Mouse (Mus musculus): ENCODE measurements at regions not wholly inside any gene's neighbourhood (a gene's known extent, or its start where the extent isn't known, plus 50 kb on each side); places are given as distances from the start of the nearest gene placed in this dataset.
"Not testable (repeated sequence)": the region's sequence is repeated elsewhere in the genome, so short reads cannot be mapped to it uniquely, and the experiment has no call there.

DNA sequence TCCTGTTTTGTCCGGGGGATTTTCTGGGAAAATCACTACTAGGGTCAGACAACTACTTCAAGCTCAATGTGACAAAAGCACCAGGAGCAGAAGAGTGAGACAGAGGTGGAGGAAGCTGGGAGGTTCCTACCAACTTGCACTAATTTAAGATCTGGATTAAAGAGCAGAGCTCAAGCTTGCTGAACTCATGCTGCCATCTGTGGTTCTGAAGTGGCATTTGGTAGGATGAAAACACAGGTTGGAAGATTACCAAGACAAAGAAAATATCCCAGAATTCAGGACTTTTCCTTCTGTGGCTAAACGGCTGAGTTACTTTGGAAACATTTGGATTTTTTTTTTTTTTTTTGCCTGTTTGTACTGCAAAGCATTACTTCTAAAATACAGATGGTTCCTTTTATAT is 190.9 kb downstream of the Plppr4 start:
- no peaks in the 10 kb centered on the region for H3K36me3 ChIP-seq (ENCODE audit: control insufficient read depth, insufficient read depth, low read length)
- no peak overlapping the region for H3K9ac ChIP-seq (ENCODE audit: low read depth, low read length)
- DNase-seq (ENCODE audit: low spot score), result no peak
- 59% methylated on average over 2 of the region's 2 CpGs for WGBS
- no peak overlapping the region for H3K4me3 ChIP-seq (ENCODE audit: low read depth, low read length)
- H3K4me1 ChIP-seq (ENCODE audit: control insufficient read depth, insufficient read depth, low read length), result no peaks in the 10 kb centered on the region
- H3K27me3 ChIP-seq (replicated peaks; ENCODE audit: control insufficient read depth, insufficient read depth, low read length), result no peaks in the 10 kb centered on the region
- no peak overlapping the region for H3K4me2 ChIP-seq (ENCODE audit: low read depth, low read length)
- no peak for ATAC-seq (ENCODE audit: low read depth)
- no peak overlapping the region for H3K27ac ChIP-seq (replicated peaks; ENCODE audit: low read depth, low read length)
- H3K9me3 ChIP-seq (ENCODE audit: control insufficient read depth, low read length), result no peaks in the 10 kb centered on the region

DNA sequence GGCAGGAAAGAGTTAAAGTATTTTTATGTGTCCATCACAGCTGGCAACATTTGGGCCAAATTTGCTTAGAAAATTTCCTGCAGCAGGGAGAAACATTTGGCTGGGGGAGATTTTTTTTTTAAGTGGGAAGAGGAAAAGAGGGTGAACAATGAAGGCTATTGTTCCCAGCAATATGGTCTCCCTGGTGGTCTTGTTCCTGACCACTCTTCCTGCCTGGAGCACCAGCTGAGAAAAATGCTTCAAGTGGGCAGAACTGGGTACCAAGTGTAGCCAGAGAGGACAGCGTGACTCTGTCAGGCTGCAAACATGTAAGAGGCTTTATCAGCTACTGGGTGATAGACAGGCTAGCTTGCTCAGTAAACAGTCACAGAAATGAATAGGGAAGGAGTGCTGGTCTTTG is 194.3 kb upstream of the Palmd start:
- DNase-seq (ENCODE audit: low spot score) (peak; percentile 58), ATAC-seq (ENCODE audit: low read depth) (no peak)
- WGBS, result 15% methylated on average over 1 of the region's 1 CpGs
- no peak overlapping the region for H3K9ac ChIP-seq (ENCODE audit: low read depth, low read length)
- no peak overlapping the region for H3K27ac ChIP-seq (replicated peaks; ENCODE audit: low read depth, low read length)
- H3K4me3 ChIP-seq (ENCODE audit: low read depth, low read length), result no peak overlapping the region
- no peaks in the 10 kb centered on the region for H3K27me3 ChIP-seq (replicated peaks; ENCODE audit: control insufficient read depth, insufficient read depth, low read length)
- H3K4me1 ChIP-seq (ENCODE audit: control insufficient read depth, insufficient read depth, low read length), result peaks cover 12% of the 10 kb centered on the region; the same call in 1 of the 2 replicates
- no peak overlapping the region for H3K4me2 ChIP-seq (ENCODE audit: low read depth, low read length)
- no peaks in the 10 kb centered on the region for H3K9me3 ChIP-seq (ENCODE audit: control insufficient read depth, low read length)
- no peaks in the 10 kb centered on the region for H3K36me3 ChIP-seq (ENCODE audit: control insufficient read depth, insufficient read depth, low read length)

DNA sequence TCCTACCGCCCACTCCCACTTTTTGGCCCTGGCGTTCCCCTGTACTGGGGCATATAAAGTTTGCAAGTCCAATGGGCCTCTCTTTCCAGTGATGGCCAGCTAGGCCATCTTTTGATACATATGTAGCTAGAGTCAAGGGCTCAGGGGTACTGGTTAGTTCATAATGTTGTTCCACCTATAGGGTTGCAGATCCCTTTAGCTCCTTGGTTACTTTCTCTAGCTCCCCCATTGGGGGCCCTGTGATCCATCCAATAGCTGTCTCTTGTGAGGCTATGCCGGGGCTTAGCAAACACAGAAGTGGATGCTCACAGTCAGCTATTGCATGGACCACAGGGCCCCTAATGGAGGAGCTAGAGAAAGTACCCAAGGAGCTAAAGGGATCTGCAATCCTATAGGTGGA is 191.9 kb upstream of the Palmd start:
- H3K27me3 ChIP-seq (replicated peaks; ENCODE audit: control insufficient read depth, insufficient read depth, low read length); H3K9me3 ChIP-seq (ENCODE audit: control insufficient read depth, low read length); H3K4me3 ChIP-seq (ENCODE audit: low read depth, low read length); ATAC-seq (ENCODE audit: low read depth); H3K9ac ChIP-seq (ENCODE audit: low read depth, low read length); H3K4me2 ChIP-seq (ENCODE audit: low read depth, low read length); DNase-seq (ENCODE audit: low spot score); H3K36me3 ChIP-seq (ENCODE audit: control insufficient read depth, insufficient read depth, low read length); H3K27ac ChIP-seq (replicated peaks; ENCODE audit: low read depth, low read length): not testable (repeated sequence)
- 95% methylated on average over 3 of the region's 3 CpGs for WGBS
- H3K4me1 ChIP-seq (ENCODE audit: control insufficient read depth, insufficient read depth, low read length), result peaks cover 12% of the 10 kb centered on the region; the same call in 1 of the 2 replicates

DNA sequence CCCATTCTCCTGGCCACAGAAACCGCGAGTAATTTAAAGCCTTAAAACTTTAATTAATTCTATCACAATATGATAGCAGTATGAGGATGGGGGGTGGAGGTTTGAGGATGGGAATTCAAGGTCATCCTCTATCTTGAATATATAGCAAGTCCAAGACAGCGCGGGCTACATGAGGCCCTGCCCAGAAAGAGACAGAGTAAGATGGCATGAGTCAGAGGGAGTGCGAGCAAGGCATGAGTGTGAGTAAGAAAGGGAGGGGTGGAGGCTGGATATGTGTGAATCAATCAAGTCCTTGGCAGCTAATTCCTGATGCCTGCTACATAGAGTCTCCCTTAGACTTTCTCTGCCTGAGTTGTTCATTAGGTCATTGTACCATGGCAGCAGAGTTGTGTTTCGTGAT is 186.5 kb upstream of the Palmd start:
- H3K4me2 ChIP-seq (ENCODE audit: low read depth, low read length), result no peak overlapping the region
- ATAC-seq (ENCODE audit: low read depth), result no peak
- no peak for DNase-seq (ENCODE audit: low spot score)
- no peak overlapping the region for H3K27ac ChIP-seq (replicated peaks; ENCODE audit: low read depth, low read length)
- H3K4me1 ChIP-seq (ENCODE audit: control insufficient read depth, insufficient read depth, low read length), result no peaks in the 10 kb centered on the region
- H3K36me3 ChIP-seq (ENCODE audit: control insufficient read depth, insufficient read depth, low read length), result no peaks in the 10 kb centered on the region
- no peak overlapping the region for H3K9ac ChIP-seq (ENCODE audit: low read depth, low read length)
- H3K9me3 ChIP-seq (ENCODE audit: control insufficient read depth, low read length), result no peaks in the 10 kb centered on the region
- no peak overlapping the region for H3K4me3 ChIP-seq (ENCODE audit: low read depth, low read length)
- no peaks in the 10 kb centered on the region for H3K27me3 ChIP-seq (replicated peaks; ENCODE audit: control insufficient read depth, insufficient read depth, low read length)
- WGBS, result 88% methylated on average over 6 of the region's 6 CpGs

DNA sequence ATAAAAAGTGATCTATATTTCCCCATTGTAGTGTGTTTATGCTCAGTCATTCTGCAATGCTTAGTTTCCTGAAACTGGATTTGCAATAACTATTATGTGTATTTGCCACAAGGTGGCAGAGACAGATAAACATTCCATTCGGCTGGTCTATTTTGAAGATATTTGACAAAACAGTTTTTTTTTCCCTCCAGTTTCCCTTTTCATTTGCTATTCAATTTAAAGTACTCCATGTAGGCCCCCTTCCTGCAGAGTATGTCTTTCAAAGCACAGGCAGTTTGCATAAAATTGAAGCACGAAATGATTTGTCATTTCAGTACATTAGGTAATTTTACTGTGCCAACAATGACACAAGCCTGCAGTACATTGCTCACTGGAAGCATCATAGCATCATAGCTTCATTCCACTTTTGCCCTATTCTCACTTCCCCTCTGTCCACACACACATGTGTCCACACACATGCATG is 184.3 kb upstream of the Palmd start:
- DNase-seq (ENCODE audit: low spot score) (peak; percentile 66), ATAC-seq (ENCODE audit: low read depth) (no peak)
- Histone ChIP-seq H3K27me3 (replicated peaks; ENCODE audit: control insufficient read depth, insufficient read depth, low read length) (no peaks in the 10 kb centered on the region), H3K9me3 (ENCODE audit: control insufficient read depth, low read length) (no peaks in the 10 kb centered on the region), H3K36me3 (ENCODE audit: control insufficient read depth, insufficient read depth, low read length) (no peaks in the 10 kb centered on the region), H3K4me3 (ENCODE audit: low read depth, low read length) (no peak overlapping the region), H3K4me2 (ENCODE audit: low read depth, low read length) (no peak overlapping the region), H3K9ac (ENCODE audit: low read depth, low read length) (no peak overlapping the region), H3K4me1 (ENCODE audit: control insufficient read depth, insufficient read depth, low read length) (no peaks in the 10 kb centered on the region), H3K27ac (replicated peaks; ENCODE audit: low read depth, low read length) (no peak overlapping the region)
- 45% methylated on average over 2 of the region's 2 CpGs for WGBS

DNA sequence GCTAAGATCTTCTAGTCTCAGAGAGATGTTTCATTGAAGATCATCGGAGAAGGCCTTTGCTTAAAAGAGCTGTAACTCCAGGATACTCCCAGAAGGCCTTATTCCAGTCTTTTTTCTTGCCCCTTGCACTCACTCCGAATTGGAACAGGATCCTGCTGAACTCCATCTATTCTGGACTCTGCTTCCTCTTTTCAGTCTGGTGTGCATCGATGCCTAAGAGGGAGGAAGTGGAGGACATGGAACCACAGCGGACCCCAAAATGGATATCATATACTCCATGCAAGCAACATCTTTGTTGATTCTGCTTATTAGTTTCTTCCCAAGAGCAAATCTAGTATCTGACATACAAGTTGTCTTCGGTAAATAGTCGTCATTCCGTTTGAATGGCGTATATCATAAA is 183.6 kb upstream of the Palmd start:
- no peak for ATAC-seq (ENCODE audit: low read depth)
- no peaks in the 10 kb centered on the region for H3K4me1 ChIP-seq (ENCODE audit: control insufficient read depth, insufficient read depth, low read length)
- DNase-seq (ENCODE audit: low spot score), result no peak
- H3K4me3 ChIP-seq (ENCODE audit: low read depth, low read length), result no peak overlapping the region
- H3K4me2 ChIP-seq (ENCODE audit: low read depth, low read length), result no peak overlapping the region
- H3K36me3 ChIP-seq (ENCODE audit: control insufficient read depth, insufficient read depth, low read length), result no peaks in the 10 kb centered on the region
- no peak overlapping the region for H3K9ac ChIP-seq (ENCODE audit: low read depth, low read length)
- H3K27ac ChIP-seq (replicated peaks; ENCODE audit: low read depth, low read length), result no peak overlapping the region
- WGBS, result 87% methylated on average over 8 of the region's 8 CpGs
- H3K27me3 ChIP-seq (replicated peaks; ENCODE audit: control insufficient read depth, insufficient read depth, low read length), result no peaks in the 10 kb centered on the region
- H3K9me3 ChIP-seq (ENCODE audit: control insufficient read depth, low read length), result 0 out of 2 replicates have a peak, but pooled peaks cover 4% of the 10 kb centered on the region

DNA sequence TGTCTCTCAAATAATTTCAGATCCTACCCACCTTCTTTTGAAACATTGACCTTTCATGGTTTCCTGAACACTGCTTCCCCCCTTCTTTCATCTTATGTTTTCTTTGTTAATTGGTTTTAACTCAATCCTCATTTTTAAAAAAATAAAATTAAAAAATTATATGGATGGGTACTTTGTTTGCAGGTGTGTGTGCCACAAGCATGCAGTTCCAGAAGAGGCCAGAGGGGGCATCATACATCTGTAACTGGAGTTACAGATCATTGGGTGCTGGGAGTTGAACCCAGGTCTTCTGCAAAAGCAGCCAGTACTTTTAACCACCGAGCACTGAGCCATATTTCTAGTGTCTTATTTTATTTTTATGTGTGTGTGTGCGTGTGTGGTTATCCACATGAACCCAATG is 178.6 kb upstream of the Palmd start:
- Histone ChIP-seq H3K9ac (ENCODE audit: low read depth, low read length) (no peak overlapping the region), H3K27ac (replicated peaks; ENCODE audit: low read depth, low read length) (no peak overlapping the region), H3K4me3 (ENCODE audit: low read depth, low read length) (no peak overlapping the region), H3K9me3 (ENCODE audit: control insufficient read depth, low read length) (0 out of 2 replicates have a peak, but pooled peaks cover 5% of the 10 kb centered on the region), H3K4me1 (ENCODE audit: control insufficient read depth, insufficient read depth, low read length) (no peaks in the 10 kb centered on the region), H3K36me3 (ENCODE audit: control insufficient read depth, insufficient read depth, low read length) (no peaks in the 10 kb centered on the region), H3K27me3 (replicated peaks; ENCODE audit: control insufficient read depth, insufficient read depth, low read length) (no peaks in the 10 kb centered on the region), H3K4me2 (ENCODE audit: low read depth, low read length) (no peak overlapping the region)
- ATAC-seq (ENCODE audit: low read depth) (no peak), DNase-seq (ENCODE audit: low spot score) (no peak)
- 88% methylated on average over 2 of the region's 2 CpGs for WGBS

DNA sequence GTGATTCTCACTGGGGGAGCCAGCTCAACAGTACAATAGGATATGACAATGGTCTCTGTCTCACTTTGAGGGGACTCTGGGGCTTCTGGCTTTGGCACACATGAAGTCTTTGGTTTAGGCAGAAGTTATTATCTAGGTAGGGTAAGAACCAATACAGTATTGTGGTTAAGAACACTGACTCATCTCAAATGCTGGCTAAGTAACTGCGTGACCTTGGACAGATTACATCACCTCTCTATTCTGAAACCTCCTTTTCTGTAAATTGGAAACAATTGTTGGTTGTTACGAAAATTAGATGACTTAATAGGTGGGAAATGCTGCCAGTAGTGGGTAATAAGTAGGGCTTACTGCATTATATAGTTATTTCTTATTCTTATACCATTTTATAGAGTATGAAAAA is 171.0 kb upstream of the Palmd start:
- no peak overlapping the region for H3K4me3 ChIP-seq (ENCODE audit: low read depth, low read length)
- ATAC-seq (ENCODE audit: low read depth), result no peak

DNA sequence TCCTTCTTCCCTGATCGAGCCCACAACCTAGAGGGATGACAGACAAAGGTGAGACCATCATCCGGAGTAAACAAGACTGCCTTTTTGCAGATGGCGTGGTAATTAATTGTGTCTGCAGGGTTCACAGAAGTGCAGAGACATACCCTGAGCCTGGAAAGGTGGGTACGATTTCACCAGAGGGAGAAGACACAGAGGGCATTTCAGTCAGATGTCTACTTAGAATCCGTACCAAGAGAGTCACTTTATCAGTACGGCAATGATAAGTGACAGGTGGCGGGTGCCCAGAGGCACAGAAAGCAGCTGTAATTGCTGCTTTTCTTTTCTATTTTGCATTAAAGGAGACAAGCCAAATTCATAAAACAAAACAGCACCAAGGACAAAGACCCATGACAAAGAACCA is 169.9 kb upstream of the Palmd start:
- Histone ChIP-seq H3K4me3 (ENCODE audit: low read depth, low read length) (no peak overlapping the region), H3K4me1 (ENCODE audit: control insufficient read depth, insufficient read depth, low read length) (no peaks in the 10 kb centered on the region), H3K4me2 (ENCODE audit: low read depth, low read length) (no peak overlapping the region), H3K36me3 (ENCODE audit: control insufficient read depth, insufficient read depth, low read length) (no peaks in the 10 kb centered on the region), H3K27me3 (replicated peaks; ENCODE audit: control insufficient read depth, insufficient read depth, low read length) (no peaks in the 10 kb centered on the region), H3K9ac (ENCODE audit: low read depth, low read length) (no peak overlapping the region), H3K27ac (replicated peaks; ENCODE audit: low read depth, low read length) (no peak overlapping the region), H3K9me3 (ENCODE audit: control insufficient read depth, low read length) (no peaks in the 10 kb centered on the region)
- 73% methylated on average over 7 of the region's 7 CpGs for WGBS
- no peak for ATAC-seq (ENCODE audit: low read depth)
- no peak for DNase-seq (ENCODE audit: low spot score)

More for the DNA sequence above, 171.0 kb upstream of the Palmd start:
- no peak overlapping the region for H3K27ac ChIP-seq (replicated peaks; ENCODE audit: low read depth, low read length)
- H3K4me1 ChIP-seq (ENCODE audit: control insufficient read depth, insufficient read depth, low read length), result no peaks in the 10 kb centered on the region
- H3K9ac ChIP-seq (ENCODE audit: low read depth, low read length), result no peak overlapping the region
- no peaks in the 10 kb centered on the region for H3K9me3 ChIP-seq (ENCODE audit: control insufficient read depth, low read length)
- no peak for DNase-seq (ENCODE audit: low spot score)
- 73% methylated on average over 2 of the region's 2 CpGs for WGBS
- no peaks in the 10 kb centered on the region for H3K36me3 ChIP-seq (ENCODE audit: control insufficient read depth, insufficient read depth, low read length)
- H3K27me3 ChIP-seq (replicated peaks; ENCODE audit: control insufficient read depth, insufficient read depth, low read length), result no peaks in the 10 kb centered on the region
- no peak overlapping the region for H3K4me2 ChIP-seq (ENCODE audit: low read depth, low read length)

Data from embryonic facial prominence, embryonic 14.5 days (tissue).